Mouse (Mus musculus) embryonic stem cell, embryonic (primary cell): Measurements from ENCODE around the gene Arid1b.

Experiments used
- CTCF ChIA-PET, 4 experiments: fragments of 300-600 bp in 2 of 4; fragments of 350-600 bp in 2 of 4; sonication (Branson Sonifier 250); formaldehyde crosslinking; loops; one replicate each; lab custom pipeline; 2022; ENCODE audit warnings: inconsistent platforms in 2 of 4; lab: Charles Lee
- POLR2A ChIA-PET, 4 experiments: fragments of 300-600 bp in 2 of 4; fragments of 350-600 bp in 2 of 4; sonication (Branson Sonifier 250); formaldehyde crosslinking; loops; one replicate each; lab custom pipeline; 2022; ENCODE audit warnings: antibody characterized with exemption in 4 of 4, inconsistent platforms in 1 of 4; lab: Charles Lee

Arid1b gene

GRCm38 (mm10) chr17:4984691-4985090 lies 9.4 kb upstream of the Arid1b start:
- POLR2A ChIA-PET, result interaction anchor here in 2 of 4 experiments (0.6 to 0.9 kb wide), 3 partner anchors 10 to 109 kb away, joined by 3 to 5 read pairs (median 3); partner anchors contain the start of gene Arid1b (in 1 of the 2)
- CTCF ChIA-PET, result interaction anchor here in 1 of 4 experiments (0.6 kb wide), 1 partner anchor 37 kb away, joined by 6 read pairs; no protein-coding TSS in a partner anchor

DNA sequence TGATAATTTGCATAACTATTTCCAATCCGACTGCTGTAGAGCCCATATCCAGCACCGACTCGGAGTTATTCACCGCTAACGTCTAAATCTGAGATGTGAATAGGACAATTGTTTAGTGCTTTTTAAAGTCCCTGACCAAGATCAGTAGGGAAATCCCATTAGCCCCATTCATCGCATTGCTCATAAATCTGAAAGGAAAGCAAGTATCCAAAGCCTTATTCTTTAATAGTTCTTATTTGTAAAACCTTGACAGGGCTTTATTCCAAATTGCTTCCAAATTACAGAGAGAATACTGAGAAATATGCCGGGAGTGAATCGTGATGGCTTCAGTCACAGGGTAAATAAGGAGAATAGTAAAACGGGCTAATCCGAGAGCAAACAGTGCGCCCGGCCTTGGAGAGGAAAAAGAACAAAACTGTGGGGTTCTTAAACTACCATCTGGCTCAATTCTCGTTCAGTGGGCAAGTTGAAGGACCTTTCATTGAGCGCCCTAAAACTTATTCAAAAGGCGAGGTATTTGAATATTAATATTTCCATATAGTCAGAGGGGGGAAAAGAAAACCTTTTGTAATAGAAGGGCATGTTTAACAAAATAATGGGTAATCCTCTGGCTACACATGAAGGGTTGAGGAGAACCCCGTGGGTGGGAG lies 3.1 kb upstream of the Arid1b start:
- CTCF ChIA-PET, result no interaction called here
- POLR2A ChIA-PET, result no interaction called here

GRCm38 (mm10) chr17:4991600-4991999 lies 2.5 kb upstream of the Arid1b start:
- ChIA-PET CTCF (no interaction called here), POLR2A (no interaction called here)

DNA sequence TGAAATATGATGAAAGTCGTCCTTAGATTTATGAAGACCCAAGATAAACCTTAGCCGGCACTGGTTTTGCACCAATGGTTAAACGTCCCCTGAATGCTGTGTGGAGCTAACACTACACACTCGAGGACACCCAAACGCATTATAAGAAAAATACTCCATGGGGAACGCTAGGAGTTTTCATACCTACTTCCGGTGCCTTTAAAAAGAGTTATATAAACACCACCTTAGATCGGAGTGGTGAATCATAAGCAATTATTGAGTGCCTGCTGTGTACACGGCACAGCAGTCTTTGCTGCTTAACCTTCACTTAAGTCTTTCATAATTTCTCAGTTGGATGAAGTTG lies 664 bp upstream of the Arid1b start:
- ChIA-PET POLR2A (interaction anchor here in 3 of 4 experiments (0.7 to 2.5 kb wide), 11 partner anchors 14 to 302 kb away, joined by 3 to 11 read pairs (median 4); no protein-coding TSS in a partner anchor), CTCF (no interaction called here)

DNA sequence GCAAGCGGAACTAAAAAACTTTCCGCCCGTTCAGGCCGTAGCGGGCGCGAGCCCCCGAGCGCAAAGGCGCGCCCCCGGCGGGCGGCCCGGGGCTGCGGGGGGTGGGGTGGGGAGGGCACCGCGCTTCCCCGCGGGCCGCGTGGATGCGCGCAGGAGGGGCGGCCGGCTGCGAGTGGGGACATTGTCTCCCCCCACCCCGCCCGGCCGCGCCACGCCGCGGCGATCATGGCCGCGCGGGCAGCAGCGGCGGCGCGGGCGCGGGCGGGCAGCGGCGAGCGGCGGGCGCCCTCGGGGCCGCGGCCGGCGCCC lies 326 bp downstream of the Arid1b start:
- CTCF ChIA-PET, result interaction anchor here in 1 of 4 experiments (0.6 kb wide), 1 partner anchor 243 kb away, joined by 3 read pairs; no protein-coding TSS in a partner anchor
- POLR2A ChIA-PET, result interaction anchor here in 3 of 4 experiments (0.6 to 3.0 kb wide), 11 partner anchors 9 to 446 kb away, joined by 3 to 22 read pairs (median 4); no protein-coding TSS in a partner anchor

DNA sequence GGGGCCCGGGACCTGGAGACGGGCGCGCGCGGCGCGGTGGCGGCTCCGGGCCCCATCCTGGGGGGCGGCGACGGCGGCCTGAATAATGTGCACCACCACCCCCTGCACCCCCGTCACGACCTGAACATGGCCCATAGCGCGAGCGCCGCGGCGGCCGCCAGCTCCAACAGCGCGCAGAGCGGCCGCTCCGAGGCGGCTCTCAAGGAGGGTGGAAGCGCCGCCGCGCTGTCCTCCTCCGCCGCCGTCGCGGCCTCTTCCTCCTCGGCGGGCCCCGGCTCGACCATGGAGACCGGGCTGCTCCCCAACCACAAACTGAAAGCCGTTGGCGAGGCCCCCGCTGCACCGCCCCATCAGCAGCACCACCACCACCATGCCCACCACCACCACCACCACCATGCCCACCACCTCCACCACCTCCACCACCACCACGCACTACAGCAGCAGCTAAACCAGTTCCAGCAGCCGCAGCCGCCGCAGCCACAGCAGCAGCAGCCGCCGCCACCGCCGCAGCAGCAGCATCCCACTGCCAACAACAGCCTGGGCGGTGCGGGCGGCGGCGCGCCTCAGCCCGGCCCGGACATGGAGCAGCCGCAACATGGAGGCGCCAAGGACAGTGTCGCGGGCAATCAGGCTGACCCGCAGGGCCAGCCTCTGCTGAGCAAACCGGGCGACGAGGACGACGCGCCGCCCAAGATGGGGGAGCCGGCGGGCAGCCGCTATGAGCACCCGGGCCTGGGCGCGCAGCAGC lies 855 bp downstream of the Arid1b start:
- ChIA-PET POLR2A (interaction anchor here in 3 of 4 experiments (0.5 to 3.9 kb wide), 16 partner anchors 9 to 876 kb away, joined by 3 to 32 read pairs (median 4); no protein-coding TSS in a partner anchor), CTCF (interaction anchor here in 1 of 4 experiments (0.6 kb wide), 1 partner anchor 47 kb away, joined by 3 read pairs; no protein-coding TSS in a partner anchor)

DNA sequence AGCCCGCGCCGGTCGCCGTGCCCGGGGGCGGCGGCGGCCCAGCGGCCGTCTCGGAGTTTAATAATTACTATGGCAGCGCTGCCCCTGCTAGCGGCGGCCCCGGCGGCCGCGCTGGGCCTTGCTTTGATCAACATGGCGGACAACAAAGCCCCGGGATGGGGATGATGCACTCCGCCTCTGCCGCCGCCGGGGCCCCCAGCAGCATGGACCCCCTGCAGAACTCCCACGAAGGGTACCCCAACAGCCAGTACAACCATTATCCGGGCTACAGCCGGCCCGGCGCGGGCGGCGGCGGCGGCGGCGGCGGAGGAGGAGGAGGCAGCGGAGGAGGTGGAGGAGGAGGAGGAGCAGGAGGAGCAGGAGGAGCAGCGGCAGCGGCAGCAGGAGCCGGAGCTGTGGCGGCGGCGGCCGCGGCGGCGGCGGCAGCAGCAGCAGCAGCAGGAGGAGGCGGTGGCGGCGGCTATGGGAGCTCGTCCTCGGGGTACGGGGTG lies 1.5 kb downstream of the Arid1b start:
- CTCF ChIA-PET, result interaction anchor here in 1 of 4 experiments (0.6 kb wide), 1 partner anchor 47 kb away, joined by 3 read pairs; no protein-coding TSS in a partner anchor
- POLR2A ChIA-PET, result interaction anchor here (0.5 to 3.9 kb wide), 16 partner anchors 10 to 876 kb away, joined by 3 to 32 read pairs (median 4); no protein-coding TSS in a partner anchor

- POLR2A ChIA-PET, result interaction anchor here (0.6 to 3.9 kb wide), 30 partner anchors 10 to 1749 kb away, joined by 3 to 32 read pairs (median 4); no protein-coding TSS in a partner anchor
- CTCF ChIA-PET, result interaction anchor here in 1 of 4 experiments (0.6 to 0.7 kb wide), 3 partner anchors 9 to 193 kb away, joined by 3 to 9 read pairs (median 7); no protein-coding TSS in a partner anchor
Measured at GRCm38 (mm10) chr17:4996121-4996813, 2.1 kb downstream of the Arid1b start.

GRCm38 (mm10) chr17:4996814-4997549 lies 2.9 kb downstream of the Arid1b start:
- POLR2A ChIA-PET, result interaction anchor here (0.6 to 3.9 kb wide), 33 partner anchors 10 to 1749 kb away, joined by 3 to 32 read pairs (median 4); no protein-coding TSS in a partner anchor
- CTCF ChIA-PET, result interaction anchor here in 3 of 4 experiments (0.6 to 0.7 kb wide), 6 partner anchors 9 to 507 kb away, joined by 3 to 9 read pairs (median 5); no protein-coding TSS in a partner anchor

GRCm38 (mm10) chr17:4997968-4998367 lies 3.8 kb downstream of the Arid1b start:
- ChIA-PET CTCF (interaction anchor here in 3 of 4 experiments (0.6 to 0.7 kb wide), 3 partner anchors 43 to 716 kb away, joined by 3 to 5 read pairs (median 3); no protein-coding TSS in a partner anchor), POLR2A (interaction anchor here in 3 of 4 experiments (0.6 to 3.9 kb wide), 13 partner anchors 9 to 298 kb away, joined by 3 to 32 read pairs (median 4); no protein-coding TSS in a partner anchor)

- CTCF ChIA-PET, result no interaction called here
- POLR2A ChIA-PET, result interaction anchor here in 2 of 4 experiments (1.0 to 3.9 kb wide), 3 partner anchors 9 to 14 kb away, joined by 3 to 32 read pairs (median 5); no protein-coding TSS in a partner anchor
Measured at GRCm38 (mm10) chr17:4999256-4999655, 5.1 kb downstream of the Arid1b start.

DNA sequence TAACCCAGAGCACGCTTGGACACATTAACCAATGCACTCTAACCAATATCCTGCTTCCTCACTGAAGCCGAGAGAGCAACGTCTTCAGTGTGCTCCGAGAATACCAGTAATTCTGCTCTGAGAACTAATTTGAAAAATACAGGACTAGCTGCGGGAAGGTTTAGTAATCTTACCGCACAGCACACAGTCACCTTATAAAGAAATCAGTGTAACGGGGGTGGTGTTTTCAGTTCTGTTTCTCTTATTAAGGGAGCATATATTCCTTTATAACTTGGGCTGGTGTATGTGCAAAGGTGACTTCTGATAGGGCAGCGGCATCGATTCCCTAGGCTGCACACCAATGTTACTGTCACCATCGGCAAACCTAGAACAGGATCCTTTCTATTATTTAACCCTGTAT lies 5.9 kb downstream of the Arid1b start:
- ChIA-PET CTCF (no interaction called here), POLR2A (interaction anchor here in 2 of 4 experiments (1.0 to 1.5 kb wide), 5 partner anchors 12 to 96 kb away, joined by 3 to 4 read pairs (median 3); no protein-coding TSS in a partner anchor)

DNA sequence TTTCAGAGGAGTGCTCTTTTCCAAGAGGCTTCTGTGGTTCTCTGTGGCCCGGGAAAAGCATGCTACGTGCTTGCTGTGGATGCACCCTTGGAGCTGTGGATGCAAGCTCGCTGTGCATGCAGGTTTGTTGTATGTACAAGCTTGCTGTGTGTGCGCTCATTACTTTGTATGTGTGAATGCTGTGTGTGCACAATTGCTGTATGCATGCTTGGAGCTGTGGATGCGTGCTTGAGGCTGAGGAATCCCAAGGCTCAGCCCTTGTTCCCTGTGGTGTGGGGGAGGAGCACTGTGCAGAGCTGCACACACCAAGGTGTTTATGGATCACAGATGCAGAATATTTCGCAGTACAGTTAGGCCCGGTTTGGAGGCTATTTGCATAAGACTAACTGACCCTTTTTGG lies 6.7 kb downstream of the Arid1b start:
- CTCF ChIA-PET, result interaction anchor here in 1 of 4 experiments (0.6 kb wide), 1 partner anchor 623 kb away, joined by 3 read pairs; no protein-coding TSS in a partner anchor
- POLR2A ChIA-PET, result interaction anchor here in 3 of 4 experiments (0.6 to 1.5 kb wide), 9 partner anchors 12 to 1746 kb away, joined by 3 to 4 read pairs (median 3); no protein-coding TSS in a partner anchor

- CTCF ChIA-PET, result interaction anchor here in 1 of 4 experiments (0.6 kb wide), 1 partner anchor 622 kb away, joined by 3 read pairs; no protein-coding TSS in a partner anchor
- POLR2A ChIA-PET, result interaction anchor here in 2 of 4 experiments (0.6 to 1.5 kb wide), 4 partner anchors 11 to 46 kb away, joined by 3 to 4 read pairs (median 4); no protein-coding TSS in a partner anchor
Measured at GRCm38 (mm10) chr17:5001531-5002131, 7.5 kb downstream of the Arid1b start.

- POLR2A ChIA-PET, result no interaction called here
- CTCF ChIA-PET, result no interaction called here
Measured at GRCm38 (mm10) chr17:5002937-5003508, 8.9 kb downstream of the Arid1b start.

- ChIA-PET POLR2A (interaction anchor here in 3 of 4 experiments (0.5 to 2.3 kb wide), 9 partner anchors 8 to 267 kb away, joined by 3 to 14 read pairs (median 5); partner anchors contain the start of gene Arid1b (in 1 of the 3)), CTCF (interaction anchor here in 1 of 4 experiments (1.2 kb wide), 1 partner anchor 17 kb away, joined by 4 read pairs; no protein-coding TSS in a partner anchor)
Measured at GRCm38 (mm10) chr17:5004266-5004665, 10.1 kb downstream of the Arid1b start.
